Mouse (Mus musculus): ENCODE measurements around the gene H2-M10.2. TPM values are rescaled to one million over a fixed set of nuclear protein-coding genes. Genes with fewer than 3 reads are reported as not detected.

H2-M10.2 gene
- polyA plus RNA-seq, 1 experiment = not detected

GRCm38 (mm10) chr17:36270956-36271585 is 15.2 kb downstream of the H2-M10.2 start:
- Histone ChIP-seq H3K4me1 (replicated peaks; ENCODE audit: control insufficient read depth, insufficient read depth, low read length) (peaks cover 28% of the 10 kb centered on the region), H3K27ac (ENCODE audit: control insufficient read depth, insufficient read depth, low read length) (peak overlapping the region; percentile 34), H3K4me3 (ENCODE audit: control insufficient read depth, insufficient read depth, low read length) (peak overlapping the region; percentile 93), H3K27me3 (ENCODE audit: control insufficient read depth, insufficient read depth, low read length) (no peaks in the 10 kb centered on the region), H3K36me3 (ENCODE audit: control insufficient read depth, insufficient read depth, low read length) (0 out of 2 replicates have a peak, but pooled peaks cover 13% of the 10 kb centered on the region)
- TF ChIP-seq CTCF (IDR thresholded peaks at IDR 0.05; ENCODE audit: borderline replicate concordance, control insufficient read depth, extremely low read depth, insufficient read depth, low read length, poor library complexity) (peak; percentile 46; the same call in 1 of the 2 replicates), POLR2A (IDR thresholded peaks at IDR 0.05; ENCODE audit: control insufficient read depth, extremely low read depth, insufficient read depth, low read length, poor library complexity) (peak; percentile 92)
- DNase-seq = peak; percentile 92
- under 1% methylated on average over 84 of the region's 84 CpGs for WGBS

- Histone ChIP-seq H3K4me3 (ENCODE audit: control insufficient read depth, insufficient read depth, low read length) (no peak overlapping the region), H3K36me3 (ENCODE audit: control insufficient read depth, insufficient read depth, low read length) (peaks cover 46% of the 10 kb centered on the region), H3K4me1 (replicated peaks; ENCODE audit: control insufficient read depth, insufficient read depth, low read length) (peaks cover 6% of the 10 kb centered on the region), H3K27me3 (ENCODE audit: control insufficient read depth, insufficient read depth, low read length) (no peaks in the 10 kb centered on the region), H3K27ac (ENCODE audit: control insufficient read depth, insufficient read depth, low read length) (no peak overlapping the region)
- DNase-seq = peak; percentile 80
- TF ChIP-seq CTCF (IDR thresholded peaks at IDR 0.05; ENCODE audit: borderline replicate concordance, control insufficient read depth, extremely low read depth, insufficient read depth, low read length, poor library complexity) (no peak), POLR2A (IDR thresholded peaks at IDR 0.05; ENCODE audit: control insufficient read depth, extremely low read depth, insufficient read depth, low read length, poor library complexity) (no peak)
- 42% methylated on average over 5 of the region's 5 CpGs for WGBS
Observed at GRCm38 (mm10) chr17:36265834-36266233, 20.5 kb downstream of the H2-M10.2 start.

DNA sequence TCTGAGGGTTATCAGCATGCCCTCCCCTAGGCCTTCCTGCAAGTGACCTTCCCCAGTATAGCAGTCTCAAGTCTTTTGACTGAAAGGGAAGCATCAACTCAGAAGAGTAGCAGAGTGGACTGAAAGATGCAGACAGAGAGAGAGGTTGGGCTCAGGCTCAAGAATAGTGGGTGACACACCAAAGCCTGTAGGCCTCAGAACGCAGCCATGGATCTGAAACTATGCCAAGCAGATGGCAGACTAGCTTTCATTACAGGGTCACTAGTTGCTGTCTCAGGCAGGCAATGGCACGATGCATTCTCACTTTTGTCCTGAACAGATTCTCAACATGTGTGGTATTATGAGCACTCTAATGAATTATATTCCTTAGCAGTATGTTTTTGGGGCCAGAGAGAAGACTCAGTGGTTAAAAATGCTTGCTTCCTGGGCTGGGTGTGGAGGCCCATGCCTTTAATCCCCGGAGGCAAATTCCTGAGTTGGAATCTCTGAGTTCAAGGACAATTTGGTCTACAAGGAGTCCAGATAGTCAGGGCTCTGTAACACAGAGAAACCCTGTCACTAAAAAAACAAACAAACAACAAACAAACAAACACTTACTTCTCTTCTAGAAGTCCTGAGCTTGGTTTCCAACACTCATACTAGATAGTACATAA is 21.9 kb downstream of the H2-M10.2 start:
- DNase-seq = no peak
- H3K4me1 ChIP-seq (replicated peaks; ENCODE audit: control insufficient read depth, insufficient read depth, low read length) = peaks cover 2% of the 10 kb centered on the region; the same call in 1 of the 2 replicates
- H3K27ac ChIP-seq (ENCODE audit: control insufficient read depth, insufficient read depth, low read length) = no peak overlapping the region
- TF ChIP-seq CTCF (IDR thresholded peaks at IDR 0.05; ENCODE audit: borderline replicate concordance, control insufficient read depth, extremely low read depth, insufficient read depth, low read length, poor library complexity) (no peak), POLR2A (IDR thresholded peaks at IDR 0.05; ENCODE audit: control insufficient read depth, extremely low read depth, insufficient read depth, low read length, poor library complexity) (no peak)
- WGBS = 97% methylated on average over 3 of the region's 3 CpGs
- peaks cover 56% of the 10 kb centered on the region for H3K36me3 ChIP-seq (ENCODE audit: control insufficient read depth, insufficient read depth, low read length)
- no peaks in the 10 kb centered on the region for H3K27me3 ChIP-seq (ENCODE audit: control insufficient read depth, insufficient read depth, low read length)
- no peak overlapping the region for H3K4me3 ChIP-seq (ENCODE audit: control insufficient read depth, insufficient read depth, low read length)

- H3K36me3 ChIP-seq (ENCODE audit: control insufficient read depth, insufficient read depth, low read length) = peaks cover 49% of the 10 kb centered on the region
- 66% methylated on average over 9 of the region's 9 CpGs for WGBS
Observed at GRCm38 (mm10) chr17:36261511-36262166, 24.7 kb downstream of the H2-M10.2 start.

GRCm38 (mm10) chr17:36257969-36258368 is 28.3 kb downstream of the H2-M10.2 start, which contains the start of gene Rpp21:
Gene Rpp21, minus strand, starts transcription at chr17:36258069.
- no peaks in the 10 kb centered on the region for H3K27me3 ChIP-seq (ENCODE audit: control insufficient read depth, insufficient read depth, low read length)
- no peak for DNase-seq
- H3K27ac ChIP-seq (ENCODE audit: control insufficient read depth, insufficient read depth, low read length) = peak within 1 kb of the TSS; percentile 62
- peak within 1 kb of the TSS; percentile 95 for H3K4me3 ChIP-seq (ENCODE audit: control insufficient read depth, insufficient read depth, low read length)
- peaks cover 8% of the 10 kb centered on the region for H3K4me1 ChIP-seq (replicated peaks; ENCODE audit: control insufficient read depth, insufficient read depth, low read length)
- WGBS = 46% methylated on average over 6 of the region's 6 CpGs
- peaks cover 28% of the 10 kb centered on the region for H3K36me3 ChIP-seq (ENCODE audit: control insufficient read depth, insufficient read depth, low read length)
- TF ChIP-seq POLR2A (IDR thresholded peaks at IDR 0.05; ENCODE audit: control insufficient read depth, extremely low read depth, insufficient read depth, low read length, poor library complexity) = no peak
- TF ChIP-seq CTCF (IDR thresholded peaks at IDR 0.05; ENCODE audit: borderline replicate concordance, control insufficient read depth, extremely low read depth, insufficient read depth, low read length, poor library complexity) = no peak

More at GRCm38 (mm10) chr17:36261511-36262166, 24.7 kb downstream of the H2-M10.2 start:
- TF ChIP-seq POLR2A (IDR thresholded peaks at IDR 0.05; ENCODE audit: control insufficient read depth, extremely low read depth, insufficient read depth, low read length, poor library complexity) = no peak
- TF ChIP-seq CTCF (IDR thresholded peaks at IDR 0.05; ENCODE audit: borderline replicate concordance, control insufficient read depth, extremely low read depth, insufficient read depth, low read length, poor library complexity) = no peak
- Histone ChIP-seq H3K4me3 (ENCODE audit: control insufficient read depth, insufficient read depth, low read length) (no peak overlapping the region), H3K4me1 (replicated peaks; ENCODE audit: control insufficient read depth, insufficient read depth, low read length) (peaks cover 6% of the 10 kb centered on the region; the same call in 1 of the 2 replicates), H3K27me3 (ENCODE audit: control insufficient read depth, insufficient read depth, low read length) (no peaks in the 10 kb centered on the region), H3K27ac (ENCODE audit: control insufficient read depth, insufficient read depth, low read length) (no peak overlapping the region)
- DNase-seq = no peak

DNA sequence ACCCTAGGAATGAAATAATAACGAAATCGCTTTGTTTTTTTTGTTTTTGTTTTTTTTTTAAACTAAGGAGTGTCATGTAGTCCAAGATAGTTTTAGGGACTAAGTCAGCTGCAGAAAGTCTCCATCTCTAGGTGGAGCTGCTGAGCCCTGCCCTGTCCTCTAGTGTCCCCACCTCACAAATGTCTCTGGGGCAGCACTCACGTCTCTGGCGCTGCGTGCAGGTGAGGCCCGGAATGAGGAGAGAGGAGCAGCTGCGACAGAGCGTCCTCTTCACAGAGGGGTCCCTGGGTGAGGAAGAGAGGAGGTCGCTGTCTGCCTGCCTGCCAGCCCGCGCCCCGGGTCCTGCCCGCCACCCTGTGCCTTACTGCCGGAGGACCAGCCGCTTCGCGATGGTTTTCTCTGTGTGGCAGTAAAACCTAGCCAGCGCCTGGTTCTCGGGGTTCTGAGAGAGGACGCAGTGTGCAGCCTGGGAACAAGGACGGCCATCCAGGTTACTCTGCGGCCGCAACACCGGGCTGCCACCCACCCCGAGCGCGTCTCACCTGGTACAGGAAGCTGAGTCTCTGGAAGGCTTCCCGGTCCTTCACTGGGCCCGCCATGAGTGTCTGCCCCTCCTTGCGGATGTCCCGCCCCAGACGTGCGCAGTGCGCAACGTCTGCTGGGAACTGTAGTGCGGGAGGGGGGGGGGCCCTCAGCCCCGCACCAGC is 28.9 kb downstream of the H2-M10.2 start:
- H3K4me1 ChIP-seq (replicated peaks; ENCODE audit: control insufficient read depth, insufficient read depth, low read length) = peaks cover 12% of the 10 kb centered on the region

More for the DNA sequence above, 28.9 kb downstream of the H2-M10.2 start:
- peak; percentile 81 for DNase-seq
- WGBS = under 1% methylated on average over 37 of the region's 37 CpGs
- Histone ChIP-seq H3K27me3 (ENCODE audit: control insufficient read depth, insufficient read depth, low read length) (no peaks in the 10 kb centered on the region), H3K36me3 (ENCODE audit: control insufficient read depth, insufficient read depth, low read length) (peaks cover 23% of the 10 kb centered on the region), H3K4me3 (ENCODE audit: control insufficient read depth, insufficient read depth, low read length) (peak overlapping the region; percentile 95), H3K27ac (ENCODE audit: control insufficient read depth, insufficient read depth, low read length) (peak overlapping the region; percentile 62)
- peak; percentile 31; the same call in 1 of the 2 replicates for TF ChIP-seq CTCF (IDR thresholded peaks at IDR 0.05; ENCODE audit: borderline replicate concordance, control insufficient read depth, extremely low read depth, insufficient read depth, low read length, poor library complexity)
- peak; percentile 87 for TF ChIP-seq POLR2A (IDR thresholded peaks at IDR 0.05; ENCODE audit: control insufficient read depth, extremely low read depth, insufficient read depth, low read length, poor library complexity)

Measured in thymus, adult 2 months (tissue).